Mouse (Mus musculus) lung, postnatal 0 days (tissue): ENCODE results near the gene Lrrc20.
"Not testable (repeated sequence)": the region's sequence is repeated elsewhere in the genome, so short reads cannot be mapped to it uniquely, and the experiment has no call there.

Experiments
- CTCF ChIP-seq: IDR thresholded peaks from 2 replicates; pipeline ENCODE4 v1.5.1; 2016; ENCODE audit warnings: antibody characterized with exemption, mild to moderate bottlenecking
- EP300 ChIP-seq: IDR thresholded peaks from 2 replicates; pipeline ENCODE4 v1.6.1; 2016; ENCODE audit warnings: antibody characterized with exemption, mild to moderate bottlenecking, control low read depth

DNA sequence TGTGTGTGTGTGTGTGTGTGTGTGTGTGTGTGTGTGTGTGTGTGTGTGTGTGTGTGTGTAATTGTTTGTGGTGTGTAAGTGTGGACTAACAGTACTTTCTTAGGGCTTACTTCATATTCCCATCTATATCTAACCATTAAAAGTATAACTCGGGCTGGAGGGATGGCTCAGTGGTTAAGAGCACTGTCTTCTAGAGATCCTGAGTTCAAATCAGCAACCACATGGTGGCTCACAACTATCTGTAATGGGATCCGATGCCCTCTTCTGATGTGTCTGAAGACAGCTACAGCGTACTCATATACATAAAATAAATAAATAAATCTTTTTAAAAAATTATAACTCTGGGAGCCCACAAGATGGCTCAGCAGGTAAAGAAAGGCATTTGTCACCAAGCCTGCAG, 22.4 kb upstream of the Lrrc20 start:
- TF ChIP-seq CTCF, EP300: not testable (repeated sequence)
